Mouse (Mus musculus): ENCODE measurements at regions not wholly inside any gene's neighbourhood (a gene's known extent, or its start where the extent isn't known, plus 50 kb on each side); places are given as distances from the start of the nearest gene placed in this dataset.

DNA sequence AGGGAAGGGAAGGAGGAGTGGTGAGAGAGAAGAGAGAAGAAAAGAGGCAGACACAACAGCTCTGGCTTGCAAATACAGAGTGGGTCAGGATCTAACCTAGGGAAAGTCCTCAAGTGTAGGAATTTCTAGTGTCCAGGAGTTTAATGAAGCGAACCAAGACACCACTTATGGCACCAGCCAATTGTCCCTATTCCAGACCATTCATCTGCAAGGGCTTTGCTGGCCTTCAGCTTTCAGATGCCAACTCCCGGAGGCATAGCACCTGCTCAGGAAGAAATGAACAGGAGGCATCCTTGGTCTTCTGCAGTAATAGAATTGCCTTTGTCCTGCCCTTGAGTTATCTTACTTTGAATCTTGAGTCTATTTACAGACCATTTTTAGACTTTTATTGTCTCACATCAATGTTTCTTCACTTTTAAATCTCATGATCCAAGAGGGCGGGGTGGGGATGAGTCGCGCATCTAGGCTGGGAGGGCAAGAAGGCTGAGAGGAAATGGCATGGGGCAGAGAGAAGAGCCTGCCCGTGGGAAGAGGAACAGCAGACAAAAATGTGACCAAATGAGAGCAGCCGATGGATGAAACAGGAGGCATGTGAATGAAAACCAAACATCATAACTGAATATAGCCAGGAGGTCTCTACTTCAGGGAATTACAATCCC, 190.1 kb upstream of the Hmga2 start:
- Histone ChIP-seq H3K36me3 (ENCODE audit: control insufficient read depth, insufficient read depth, low read length) (no peaks in the 10 kb centered on the region), H3K4me3 (ENCODE audit: low read depth, low read length) (no peak overlapping the region), H3K27me3 (ENCODE audit: control insufficient read depth, insufficient read depth, low read length) (no peaks in the 10 kb centered on the region), H3K4me1 (ENCODE audit: control insufficient read depth, insufficient read depth, insufficient read length, low read length) (peaks cover 5% of the 10 kb centered on the region; the same call in 1 of the 2 replicates), H3K27ac (ENCODE audit: insufficient read depth, low read depth, low read length) (no peak overlapping the region)
- TF ChIP-seq POLR2A (IDR thresholded peaks at IDR 0.05; ENCODE audit: low read depth, low read length) (no peak), CTCF (IDR thresholded peaks at IDR 0.05; ENCODE audit: extremely low read depth, insufficient read length, insufficient replicate concordance, low read depth, low read length) (no peak)
- WGBS, result 64% methylated on average over 7 of the region's 7 CpGs

DNA sequence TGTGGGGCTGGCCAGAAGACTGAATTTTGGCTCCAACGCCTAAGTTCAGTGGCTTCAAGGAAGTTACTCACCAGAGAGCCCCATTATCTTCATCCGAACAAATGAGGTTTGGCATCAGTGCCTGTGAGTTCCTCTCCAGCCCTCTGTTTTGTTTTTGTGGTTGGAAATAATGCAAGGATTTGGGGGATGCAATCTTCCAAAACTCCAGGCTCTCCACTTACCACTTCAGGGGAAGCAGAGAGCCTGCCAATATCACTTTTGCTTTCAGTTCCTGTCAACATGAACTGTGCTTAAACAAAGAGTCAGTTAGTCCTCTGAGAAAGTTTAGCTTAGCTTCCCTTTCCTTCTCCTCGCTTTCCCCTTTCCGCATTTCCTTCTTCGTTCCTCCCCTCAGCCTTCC, 189.4 kb upstream of the Hmga2 start:
- 51% methylated on average over 5 of the region's 5 CpGs for WGBS
- TF ChIP-seq POLR2A (IDR thresholded peaks at IDR 0.05; ENCODE audit: low read depth, low read length) (no peak), CTCF (IDR thresholded peaks at IDR 0.05; ENCODE audit: extremely low read depth, insufficient read length, insufficient replicate concordance, low read depth, low read length) (no peak)
- no peak overlapping the region for H3K27ac ChIP-seq (ENCODE audit: insufficient read depth, low read depth, low read length)
- H3K4me3 ChIP-seq (ENCODE audit: low read depth, low read length), result no peak overlapping the region
- no peaks in the 10 kb centered on the region for H3K27me3 ChIP-seq (ENCODE audit: control insufficient read depth, insufficient read depth, low read length)
- no peaks in the 10 kb centered on the region for H3K36me3 ChIP-seq (ENCODE audit: control insufficient read depth, insufficient read depth, low read length)
- H3K4me1 ChIP-seq (ENCODE audit: control insufficient read depth, insufficient read depth, insufficient read length, low read length), result peaks cover 5% of the 10 kb centered on the region; the same call in 1 of the 2 replicates

DNA sequence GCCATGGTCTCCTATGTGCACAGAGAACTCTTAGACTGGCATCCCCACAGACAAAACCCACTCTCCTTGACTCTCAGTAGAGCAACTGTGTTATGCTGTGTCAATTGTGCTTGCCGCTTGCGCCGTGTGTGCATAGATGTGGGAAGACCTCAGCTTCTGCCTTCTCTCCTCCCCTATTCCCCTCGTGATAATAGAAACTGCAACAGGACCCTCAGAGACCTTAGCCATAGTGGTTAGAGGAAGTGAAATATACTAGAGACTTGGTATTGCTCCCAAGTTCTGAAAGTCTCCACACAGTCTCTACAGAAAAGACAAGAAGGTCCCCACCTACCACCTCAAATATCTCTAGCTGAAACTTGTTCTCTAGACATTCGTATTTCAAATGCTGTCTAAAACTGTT, 188.2 kb upstream of the Hmga2 start:
- no peaks in the 10 kb centered on the region for H3K36me3 ChIP-seq (ENCODE audit: control insufficient read depth, insufficient read depth, low read length)
- TF ChIP-seq POLR2A (IDR thresholded peaks at IDR 0.05; ENCODE audit: low read depth, low read length) (no peak), CTCF (IDR thresholded peaks at IDR 0.05; ENCODE audit: extremely low read depth, insufficient read length, insufficient replicate concordance, low read depth, low read length) (no peak)
- WGBS, result 84% methylated on average over 5 of the region's 5 CpGs
- H3K27ac ChIP-seq (ENCODE audit: insufficient read depth, low read depth, low read length), result no peak overlapping the region
- peaks cover 5% of the 10 kb centered on the region; the same call in 1 of the 2 replicates for H3K4me1 ChIP-seq (ENCODE audit: control insufficient read depth, insufficient read depth, insufficient read length, low read length)
- no peak overlapping the region for H3K4me3 ChIP-seq (ENCODE audit: low read depth, low read length)
- no peaks in the 10 kb centered on the region for H3K27me3 ChIP-seq (ENCODE audit: control insufficient read depth, insufficient read depth, low read length)

DNA sequence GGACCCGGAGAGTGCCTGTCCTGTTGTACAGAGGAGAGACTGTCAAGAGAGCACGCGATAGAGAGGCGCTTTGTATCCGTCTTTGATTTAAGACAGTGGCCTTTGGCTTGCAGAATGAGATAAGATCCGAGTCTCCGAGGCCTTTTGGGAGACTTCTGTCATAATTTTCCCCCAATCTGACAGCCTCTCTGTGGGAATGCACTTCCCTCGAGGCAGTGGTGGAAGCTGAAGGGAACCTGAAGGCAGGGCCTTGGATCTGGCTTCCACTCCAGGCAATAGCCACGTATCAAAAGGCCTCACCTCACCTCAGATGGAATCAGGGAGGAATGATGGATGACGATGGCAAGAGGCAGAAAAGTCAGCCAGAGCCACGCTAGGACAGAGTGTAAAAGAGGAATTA, 187.1 kb upstream of the Hmga2 start:
- 72% methylated on average over 11 of the region's 11 CpGs for WGBS
- Histone ChIP-seq H3K36me3 (ENCODE audit: control insufficient read depth, insufficient read depth, low read length) (no peaks in the 10 kb centered on the region), H3K27ac (ENCODE audit: insufficient read depth, low read depth, low read length) (no peak overlapping the region), H3K4me3 (ENCODE audit: low read depth, low read length) (no peak overlapping the region), H3K4me1 (ENCODE audit: control insufficient read depth, insufficient read depth, insufficient read length, low read length) (peaks cover 5% of the 10 kb centered on the region; the same call in 1 of the 2 replicates), H3K27me3 (ENCODE audit: control insufficient read depth, insufficient read depth, low read length) (no peaks in the 10 kb centered on the region)
- no peak for TF ChIP-seq POLR2A (IDR thresholded peaks at IDR 0.05; ENCODE audit: low read depth, low read length)
- TF ChIP-seq CTCF (IDR thresholded peaks at IDR 0.05; ENCODE audit: extremely low read depth, insufficient read length, insufficient replicate concordance, low read depth, low read length), result no peak

DNA sequence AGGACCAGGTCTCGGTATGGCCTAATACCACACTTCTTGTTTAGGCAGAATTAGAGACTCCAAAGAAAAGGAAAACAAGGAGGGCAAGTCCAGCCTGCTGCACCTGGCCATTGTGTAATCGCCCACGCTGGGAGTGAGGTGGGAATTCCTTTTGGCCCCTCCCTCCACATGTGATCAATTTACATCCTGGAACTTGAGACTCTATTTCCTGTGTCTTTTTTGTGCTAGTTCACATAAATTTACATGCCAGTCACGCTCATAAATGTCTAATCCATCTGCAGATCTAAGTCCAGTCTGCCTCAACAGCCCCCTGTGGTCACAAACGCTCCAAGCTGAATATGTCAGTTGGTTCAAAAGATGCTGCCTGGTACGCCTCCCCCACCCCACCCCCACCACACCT, 184.2 kb upstream of the Hmga2 start:
- H3K36me3 ChIP-seq (ENCODE audit: control insufficient read depth, insufficient read depth, low read length), result no peaks in the 10 kb centered on the region
- TF ChIP-seq POLR2A (IDR thresholded peaks at IDR 0.05; ENCODE audit: low read depth, low read length), result no peak
- no peak for TF ChIP-seq CTCF (IDR thresholded peaks at IDR 0.05; ENCODE audit: extremely low read depth, insufficient read length, insufficient replicate concordance, low read depth, low read length)
- no peaks in the 10 kb centered on the region for H3K4me1 ChIP-seq (ENCODE audit: control insufficient read depth, insufficient read depth, insufficient read length, low read length)
- H3K27me3 ChIP-seq (ENCODE audit: control insufficient read depth, insufficient read depth, low read length), result no peaks in the 10 kb centered on the region
- 52% methylated on average over 6 of the region's 6 CpGs for WGBS
- H3K27ac ChIP-seq (ENCODE audit: insufficient read depth, low read depth, low read length), result no peak overlapping the region
- no peak overlapping the region for H3K4me3 ChIP-seq (ENCODE audit: low read depth, low read length)

DNA sequence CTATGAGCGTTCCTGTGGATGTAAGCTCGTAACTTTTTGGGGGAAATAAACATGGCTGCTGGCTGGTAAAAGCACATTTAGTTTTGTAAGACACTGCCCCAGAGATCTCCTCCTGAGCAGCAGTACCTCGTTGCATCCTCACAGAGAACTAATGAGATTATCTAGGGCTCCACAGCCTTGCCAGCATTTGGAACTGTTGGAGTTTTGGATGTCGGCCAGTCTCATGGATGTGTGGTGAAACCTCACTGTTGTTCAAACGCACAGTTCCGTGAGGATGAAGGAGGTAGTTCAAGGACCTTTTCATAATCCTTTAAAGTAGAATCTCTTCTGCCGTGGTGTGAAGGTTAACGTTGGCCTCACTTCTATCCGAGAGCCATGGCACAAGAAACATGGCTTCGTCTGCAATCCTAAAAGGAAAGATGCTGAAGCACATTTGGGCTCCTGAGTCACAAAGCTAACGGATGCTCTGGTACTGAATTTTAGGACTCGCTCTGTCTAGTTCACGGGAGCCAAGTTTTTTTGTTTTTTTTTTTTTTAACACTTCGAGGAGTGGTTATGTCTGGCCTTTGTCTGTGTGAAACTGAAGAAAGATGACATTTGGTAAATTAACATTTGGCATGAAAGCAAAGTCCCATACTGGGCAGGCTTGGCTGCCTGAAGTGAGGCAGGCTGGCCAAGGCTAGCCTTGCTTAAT, 179.1 kb upstream of the Hmga2 start:
- Histone ChIP-seq H3K27me3 (ENCODE audit: control insufficient read depth, insufficient read depth, low read length) (no peaks in the 10 kb centered on the region), H3K4me3 (ENCODE audit: low read depth, low read length) (no peak overlapping the region), H3K27ac (ENCODE audit: insufficient read depth, low read depth, low read length) (no peak overlapping the region), H3K36me3 (ENCODE audit: control insufficient read depth, insufficient read depth, low read length) (no peaks in the 10 kb centered on the region), H3K4me1 (ENCODE audit: control insufficient read depth, insufficient read depth, insufficient read length, low read length) (no peaks in the 10 kb centered on the region)
- TF ChIP-seq POLR2A (IDR thresholded peaks at IDR 0.05; ENCODE audit: low read depth, low read length) (no peak), CTCF (IDR thresholded peaks at IDR 0.05; ENCODE audit: extremely low read depth, insufficient read length, insufficient replicate concordance, low read depth, low read length) (no peak)
- WGBS, result 76% methylated on average over 14 of the region's 14 CpGs

DNA sequence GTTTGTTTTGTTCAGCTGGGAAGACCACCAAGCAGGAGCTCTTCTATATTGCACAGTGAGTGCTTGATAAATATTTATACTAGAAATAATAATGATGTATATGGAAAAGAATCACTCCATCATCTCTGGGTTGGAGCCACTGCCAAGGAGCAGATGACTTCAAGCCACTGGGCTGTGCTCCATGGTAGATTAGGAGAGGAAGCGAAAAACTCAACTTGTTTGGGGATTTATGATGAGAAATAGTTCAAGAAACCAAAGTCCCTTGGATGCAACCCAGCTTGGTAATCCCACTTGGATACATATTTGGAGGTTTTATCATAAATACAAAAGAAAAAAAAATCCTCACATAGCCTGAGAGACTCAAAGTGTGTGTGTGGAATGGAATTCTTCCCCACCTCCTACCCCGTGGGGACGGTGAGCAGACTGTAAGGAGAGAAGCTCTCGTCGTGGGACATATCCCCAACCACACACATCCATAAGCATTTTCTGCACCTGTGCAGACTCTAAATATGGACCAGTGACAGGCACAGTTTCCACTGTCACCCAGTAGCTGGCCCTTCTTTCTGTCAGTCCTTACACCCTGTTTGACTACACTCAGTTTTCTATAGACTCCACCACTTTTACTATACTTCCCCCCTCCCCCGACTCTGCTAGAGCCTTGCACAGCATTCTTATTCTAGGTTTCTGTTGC, 176.4 kb upstream of the Hmga2 start:
- H3K36me3 ChIP-seq (ENCODE audit: control insufficient read depth, insufficient read depth, low read length), result no peaks in the 10 kb centered on the region
- no peak for TF ChIP-seq POLR2A (IDR thresholded peaks at IDR 0.05; ENCODE audit: low read depth, low read length)
- no peak for TF ChIP-seq CTCF (IDR thresholded peaks at IDR 0.05; ENCODE audit: extremely low read depth, insufficient read length, insufficient replicate concordance, low read depth, low read length)
- WGBS, result 71% methylated on average over 6 of the region's 6 CpGs
- no peak overlapping the region for H3K4me3 ChIP-seq (ENCODE audit: low read depth, low read length)
- no peak overlapping the region for H3K27ac ChIP-seq (ENCODE audit: insufficient read depth, low read depth, low read length)
- no peaks in the 10 kb centered on the region for H3K27me3 ChIP-seq (ENCODE audit: control insufficient read depth, insufficient read depth, low read length)
- H3K4me1 ChIP-seq (ENCODE audit: control insufficient read depth, insufficient read depth, insufficient read length, low read length), result no peaks in the 10 kb centered on the region

Data from small intestine, adult 2 months (tissue).